Mouse (Mus musculus): ENCODE measurements around the gene Afap1l2. TPM values are rescaled to one million over a fixed set of nuclear protein-coding genes. Genes with fewer than 3 reads are reported as not detected.
A peak's percentile ranks its signal among the peaks of the same experiment; 100 is the strongest.

Gene Afap1l2
- polyA plus RNA-seq, 1 experiment from 2014 or later = 12.2 TPM

DNA sequence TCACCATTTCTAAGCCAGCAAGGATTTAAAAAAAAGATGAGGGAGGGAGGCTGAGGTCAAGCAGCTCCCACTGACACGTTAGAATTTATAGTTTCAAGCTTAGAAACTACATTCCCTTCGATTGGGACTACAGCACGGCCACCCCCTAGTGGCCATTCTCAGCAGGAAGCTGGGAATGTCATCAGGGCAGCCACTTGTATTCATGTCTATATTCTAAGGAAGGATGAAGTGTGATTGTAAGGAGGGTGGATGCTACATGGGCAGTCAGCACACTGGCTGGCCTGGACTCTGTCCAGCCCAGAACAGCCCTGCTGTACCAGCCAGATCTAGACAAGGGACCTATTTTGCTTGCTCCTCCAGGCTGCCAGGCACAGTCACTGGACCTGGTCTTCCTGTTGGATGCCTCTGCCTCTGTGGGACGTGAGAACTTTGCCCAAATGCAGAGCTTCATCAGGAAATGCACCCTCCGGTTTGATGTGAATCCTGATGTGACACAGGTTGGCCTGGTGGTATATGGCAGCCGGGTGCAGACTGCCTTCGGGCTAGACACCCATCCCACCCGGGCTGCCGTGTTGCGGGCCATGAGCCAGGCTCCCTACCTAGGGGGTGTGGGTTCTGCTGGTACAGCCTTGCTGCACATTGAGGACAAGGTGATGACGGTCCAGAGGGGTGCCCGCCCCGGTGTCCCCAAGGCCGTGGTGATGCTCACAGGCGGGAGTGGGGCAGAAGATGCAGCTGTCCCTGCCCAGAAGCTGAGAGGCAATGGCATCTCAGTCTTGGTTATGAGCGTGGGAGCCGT is 99.4 kb downstream of the Afap1l2 start:
- Histone ChIP-seq H3K9ac (no peak overlapping the region), H3K4me2 (replicated peaks) (no peak overlapping the region), H3K4me3 (replicated peaks) (no peak overlapping the region), H3K4me1 (peaks cover 6% of the 10 kb centered on the region; the same call in 1 of the 2 replicates), H3K9me3 (replicated peaks) (no peaks in the 10 kb centered on the region), H3K27ac (replicated peaks) (no peak overlapping the region), H3K27me3 (no peaks in the 10 kb centered on the region), H3K36me3 (no peaks in the 10 kb centered on the region)
- 68% methylated on average over 17 of the region's 17 CpGs for WGBS
- no peak for ATAC-seq (ENCODE audit: insufficient number of reproducible peaks, low FRiP score, low TSS enrichment, low read depth)

DNA sequence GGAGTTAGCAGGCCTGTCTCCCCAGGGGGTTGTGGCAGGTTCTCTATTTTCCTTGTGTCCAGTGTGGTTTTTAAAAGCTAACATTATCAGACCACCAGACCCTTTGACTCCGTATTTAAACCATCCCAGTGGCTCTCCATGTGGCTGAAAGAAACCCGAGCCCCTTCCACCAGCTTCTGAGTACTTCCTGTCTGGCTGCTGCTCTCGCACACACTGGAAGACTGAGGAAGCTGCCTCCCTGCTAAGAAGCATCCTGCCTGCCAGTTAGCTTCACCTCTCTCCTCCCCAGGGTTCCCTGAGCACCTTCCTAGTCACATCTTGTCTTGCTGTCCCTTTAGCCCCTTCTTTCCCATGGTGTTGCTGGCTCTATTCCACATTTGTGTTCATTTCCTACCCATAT is 100.2 kb downstream of the Afap1l2 start:
- Histone ChIP-seq H3K27ac (replicated peaks) (no peak overlapping the region), H3K36me3 (no peaks in the 10 kb centered on the region), H3K4me3 (replicated peaks) (no peak overlapping the region), H3K4me2 (replicated peaks) (no peak overlapping the region), H3K9ac (no peak overlapping the region), H3K4me1 (peaks cover 6% of the 10 kb centered on the region; the same call in 1 of the 2 replicates), H3K9me3 (replicated peaks) (no peaks in the 10 kb centered on the region), H3K27me3 (no peaks in the 10 kb centered on the region)
- WGBS = 36% methylated on average over 3 of the region's 3 CpGs
- no peak for ATAC-seq (ENCODE audit: insufficient number of reproducible peaks, low FRiP score, low TSS enrichment, low read depth)

DNA sequence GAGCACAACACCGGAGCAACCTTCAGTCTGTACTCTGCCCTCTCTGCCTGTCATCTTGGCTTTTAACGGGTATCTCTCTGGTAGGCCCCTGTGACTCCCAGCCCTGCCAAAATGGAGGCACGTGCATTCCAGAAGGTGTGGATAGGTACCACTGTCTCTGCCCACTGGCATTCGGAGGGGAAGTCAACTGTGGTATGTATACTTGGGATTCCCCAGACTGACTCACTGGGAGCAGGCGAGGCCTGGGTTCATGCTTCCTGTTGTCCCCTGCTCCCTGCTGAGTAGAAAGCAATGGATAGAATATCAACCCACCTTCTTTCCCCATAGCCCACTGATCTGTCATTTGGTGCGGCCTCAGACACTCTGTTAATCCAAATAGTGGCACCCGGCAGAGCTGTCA is 102.6 kb downstream of the Afap1l2 start:
- Histone ChIP-seq H3K36me3 (no peaks in the 10 kb centered on the region), H3K27me3 (no peaks in the 10 kb centered on the region), H3K4me1 (peaks cover 6% of the 10 kb centered on the region; the same call in 1 of the 2 replicates), H3K27ac (replicated peaks) (no peak overlapping the region), H3K9me3 (replicated peaks) (no peaks in the 10 kb centered on the region), H3K4me2 (replicated peaks) (no peak overlapping the region), H3K9ac (no peak overlapping the region), H3K4me3 (replicated peaks) (no peak overlapping the region)
- 78% methylated on average over 7 of the region's 7 CpGs for WGBS
- no peak for ATAC-seq (ENCODE audit: insufficient number of reproducible peaks, low FRiP score, low TSS enrichment, low read depth)

DNA sequence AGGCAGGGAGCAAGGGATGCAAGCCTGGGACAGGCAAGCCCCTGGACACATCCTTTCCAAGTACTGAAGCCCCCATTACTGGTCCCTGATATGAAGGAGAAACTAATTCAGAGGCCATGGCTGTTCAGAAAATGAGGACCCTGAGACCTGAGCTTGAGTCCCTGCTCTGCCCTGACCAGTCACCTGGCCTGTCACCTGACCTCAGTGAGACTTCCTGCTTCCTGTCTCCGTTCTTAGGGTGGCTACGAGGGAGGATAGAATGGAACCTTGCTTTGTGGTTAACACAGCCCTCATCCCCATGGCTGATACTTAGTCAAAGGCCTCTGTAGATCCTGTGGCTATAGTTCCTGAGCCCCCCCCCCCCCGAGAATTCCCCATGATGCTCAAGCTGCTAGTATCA is 103.9 kb downstream of the Afap1l2 start:
- no peak overlapping the region for H3K4me2 ChIP-seq (replicated peaks)
- peaks cover 6% of the 10 kb centered on the region; the same call in 1 of the 2 replicates for H3K4me1 ChIP-seq
- no peak overlapping the region for H3K4me3 ChIP-seq (replicated peaks)
- no peaks in the 10 kb centered on the region for H3K9me3 ChIP-seq (replicated peaks)
- H3K9ac ChIP-seq = no peak overlapping the region
- H3K27ac ChIP-seq (replicated peaks) = no peak overlapping the region
- H3K27me3 ChIP-seq = no peaks in the 10 kb centered on the region
- no peak for ATAC-seq (ENCODE audit: insufficient number of reproducible peaks, low FRiP score, low TSS enrichment, low read depth)
- no peaks in the 10 kb centered on the region for H3K36me3 ChIP-seq
- 67% methylated on average over 3 of the region's 3 CpGs for WGBS

DNA sequence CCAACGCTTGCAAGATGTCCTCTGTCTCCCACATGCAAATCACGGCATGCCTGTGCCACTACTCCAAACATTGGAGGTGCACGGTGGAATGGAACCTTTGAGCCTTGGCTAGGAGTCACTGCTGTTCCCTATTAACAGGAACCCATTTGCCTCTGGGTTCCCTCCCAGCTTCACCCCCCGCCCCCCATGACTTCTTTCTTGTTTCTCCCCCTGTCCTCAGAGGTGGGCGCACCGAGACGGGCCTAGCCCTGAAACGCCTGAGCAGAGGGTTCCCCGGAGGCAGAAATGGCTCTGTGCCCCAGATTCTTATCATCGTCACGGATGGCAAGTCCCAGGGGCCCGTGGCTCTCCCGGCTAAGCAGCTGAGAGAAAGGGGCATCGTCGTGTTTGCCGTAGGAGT is 110.4 kb downstream of the Afap1l2 start:
- H3K27ac ChIP-seq (replicated peaks) = no peak overlapping the region
- no peaks in the 10 kb centered on the region for H3K27me3 ChIP-seq
- no peak overlapping the region for H3K4me2 ChIP-seq (replicated peaks)
- 65% methylated on average over 16 of the region's 16 CpGs for WGBS
- peaks cover 11% of the 10 kb centered on the region for H3K4me1 ChIP-seq
- H3K36me3 ChIP-seq = no peaks in the 10 kb centered on the region
- no peak overlapping the region for H3K9ac ChIP-seq
- no peak for ATAC-seq (ENCODE audit: insufficient number of reproducible peaks, low FRiP score, low TSS enrichment, low read depth)
- no peaks in the 10 kb centered on the region for H3K9me3 ChIP-seq (replicated peaks)
- H3K4me3 ChIP-seq (replicated peaks) = no peak overlapping the region

DNA sequence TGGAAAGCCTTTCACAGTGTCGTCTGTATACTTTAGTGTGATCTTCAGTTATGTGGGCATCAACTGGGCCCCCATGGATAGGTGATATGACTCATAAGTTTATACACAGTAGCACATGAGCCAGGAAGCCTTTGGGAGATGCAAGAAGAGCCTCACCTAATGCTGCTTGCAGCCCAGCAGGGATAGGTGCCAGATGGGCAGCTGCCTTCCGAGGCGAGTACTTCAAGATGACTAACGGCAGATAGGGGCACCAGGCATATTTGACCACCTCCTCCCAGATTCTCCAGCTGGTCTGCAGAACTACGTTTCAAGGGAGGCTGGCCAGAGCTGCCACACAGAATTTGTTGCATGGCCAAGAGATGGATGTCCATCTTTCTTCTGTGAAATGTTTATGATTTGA is 114.7 kb downstream of the Afap1l2 start:
- H3K4me3 ChIP-seq (replicated peaks) = no peak overlapping the region
- H3K9ac ChIP-seq = no peak overlapping the region
- no peaks in the 10 kb centered on the region for H3K27me3 ChIP-seq
- H3K4me2 ChIP-seq (replicated peaks) = no peak overlapping the region
- H3K4me1 ChIP-seq = peaks cover 24% of the 10 kb centered on the region
- 86% methylated on average over 5 of the region's 5 CpGs for WGBS
- no peak for ATAC-seq (ENCODE audit: insufficient number of reproducible peaks, low FRiP score, low TSS enrichment, low read depth)
- H3K36me3 ChIP-seq = no peaks in the 10 kb centered on the region
- H3K9me3 ChIP-seq (replicated peaks) = no peaks in the 10 kb centered on the region
- no peak overlapping the region for H3K27ac ChIP-seq (replicated peaks)

DNA sequence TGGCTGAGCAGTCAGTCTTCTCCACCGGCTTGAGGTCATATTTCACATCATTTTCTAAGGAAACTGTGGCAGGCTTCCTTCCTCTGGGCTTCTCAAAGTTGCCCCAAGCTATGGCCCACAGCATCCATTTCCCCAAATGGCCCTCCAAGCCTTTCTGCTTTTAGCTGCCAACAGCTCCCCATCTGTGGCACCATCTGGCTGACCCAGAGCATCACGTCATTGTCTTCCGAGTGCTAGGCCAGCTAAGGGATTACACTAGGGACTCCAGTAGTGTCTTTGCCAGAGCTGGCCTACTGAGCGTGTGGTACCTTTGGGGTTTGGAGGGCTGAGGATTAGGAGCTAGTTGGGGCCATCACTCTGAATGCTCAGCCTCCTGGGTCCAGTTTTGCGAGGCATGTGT is 115.4 kb downstream of the Afap1l2 start:
- H3K9ac ChIP-seq = no peak overlapping the region
- no peak overlapping the region for H3K27ac ChIP-seq (replicated peaks)
- 71% methylated on average over 5 of the region's 5 CpGs for WGBS
- peaks cover 23% of the 10 kb centered on the region for H3K4me1 ChIP-seq
- H3K27me3 ChIP-seq = no peaks in the 10 kb centered on the region
- H3K4me3 ChIP-seq (replicated peaks) = no peak overlapping the region
- no peak for ATAC-seq (ENCODE audit: insufficient number of reproducible peaks, low FRiP score, low TSS enrichment, low read depth)
- H3K4me2 ChIP-seq (replicated peaks) = no peak overlapping the region
- H3K36me3 ChIP-seq = no peaks in the 10 kb centered on the region
- no peaks in the 10 kb centered on the region for H3K9me3 ChIP-seq (replicated peaks)

DNA sequence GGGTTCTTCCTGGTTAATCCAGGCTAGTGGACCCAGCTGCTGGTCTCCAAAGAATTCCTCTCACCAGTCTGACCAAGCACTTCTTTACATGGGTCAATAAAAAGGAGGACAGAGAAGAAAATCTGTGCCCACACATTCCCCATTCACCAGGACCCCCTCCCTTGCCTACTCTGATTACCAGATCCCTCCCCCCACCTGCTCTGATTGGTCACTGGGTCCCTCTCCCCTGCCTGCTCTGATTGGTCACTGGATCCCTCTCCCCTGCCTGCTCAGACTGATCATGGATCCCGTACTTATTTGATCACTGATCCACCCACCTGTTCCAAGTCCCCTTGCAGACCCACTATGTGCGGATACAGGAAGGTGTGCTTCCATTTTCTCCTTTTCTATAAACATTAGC is 116.6 kb downstream of the Afap1l2 start:
- WGBS = 46% methylated on average over 2 of the region's 2 CpGs
- H3K4me3 ChIP-seq (replicated peaks) = no peak overlapping the region
- no peak overlapping the region for H3K27ac ChIP-seq (replicated peaks)
- H3K27me3 ChIP-seq = no peaks in the 10 kb centered on the region
- ATAC-seq (ENCODE audit: insufficient number of reproducible peaks, low FRiP score, low TSS enrichment, low read depth) = peak; percentile 7; the same call in 1 of the 2 replicates
- H3K4me1 ChIP-seq = peaks cover 29% of the 10 kb centered on the region
- H3K9ac ChIP-seq = no peak overlapping the region
- no peaks in the 10 kb centered on the region for H3K9me3 ChIP-seq (replicated peaks)
- no peak overlapping the region for H3K4me2 ChIP-seq (replicated peaks)
- no peaks in the 10 kb centered on the region for H3K36me3 ChIP-seq

DNA sequence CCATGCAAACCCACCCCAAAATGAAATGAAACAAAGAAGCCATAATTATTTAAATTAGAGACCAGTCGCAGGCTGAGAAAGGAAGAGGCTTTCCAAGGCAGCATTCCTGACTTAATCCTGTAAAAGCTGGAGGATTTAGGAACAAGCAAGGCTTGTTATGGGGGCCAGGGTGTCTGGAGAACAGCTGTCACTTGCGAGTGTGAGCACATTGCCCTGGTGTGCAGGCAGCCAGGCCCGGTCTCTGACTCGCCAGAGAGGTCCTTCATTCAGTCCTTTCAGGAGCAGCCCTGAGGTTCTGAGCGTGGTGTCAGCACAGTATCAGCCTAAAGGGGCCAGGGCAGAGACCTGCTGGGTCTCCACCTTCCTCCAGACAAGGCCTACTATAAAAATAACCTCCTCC is 119.4 kb downstream of the Afap1l2 start:
- H3K4me1 ChIP-seq = peaks cover 29% of the 10 kb centered on the region
- no peak overlapping the region for H3K4me2 ChIP-seq (replicated peaks)
- H3K9ac ChIP-seq = no peak overlapping the region
- no peaks in the 10 kb centered on the region for H3K36me3 ChIP-seq
- H3K9me3 ChIP-seq (replicated peaks) = no peaks in the 10 kb centered on the region
- no peaks in the 10 kb centered on the region for H3K27me3 ChIP-seq
- peak; percentile 36; the same call in 1 of the 2 replicates for ATAC-seq (ENCODE audit: insufficient number of reproducible peaks, low FRiP score, low TSS enrichment, low read depth)
- WGBS = 30% methylated on average over 5 of the region's 5 CpGs
- no peak overlapping the region; the same call in 1 of the 2 replicates for H3K27ac ChIP-seq (replicated peaks)
- H3K4me3 ChIP-seq (replicated peaks) = no peak overlapping the region

DNA sequence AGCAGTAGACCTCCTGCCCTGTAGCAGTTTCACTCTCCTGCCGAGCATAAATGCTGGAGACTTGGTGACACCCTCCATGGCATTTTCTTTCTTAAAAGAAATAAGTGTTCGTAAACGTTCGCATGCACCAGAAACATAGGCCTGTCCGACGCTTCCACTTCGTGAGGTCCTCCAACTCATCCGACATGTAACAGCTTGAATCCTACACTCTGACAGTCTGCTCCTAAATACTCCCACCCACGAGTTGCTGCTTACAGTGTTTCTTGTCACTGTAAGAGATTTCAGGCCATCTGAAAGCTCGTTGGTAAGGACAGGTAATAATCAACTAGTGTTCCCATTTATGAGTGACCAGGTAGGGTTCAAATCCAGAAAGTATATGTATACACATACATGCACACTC is 120.1 kb downstream of the Afap1l2 start:
- no peak overlapping the region for H3K4me2 ChIP-seq (replicated peaks)
- no peak overlapping the region for H3K4me3 ChIP-seq (replicated peaks)
- H3K9ac ChIP-seq = no peak overlapping the region
- peaks cover 35% of the 10 kb centered on the region for H3K4me1 ChIP-seq
- 0 out of 2 replicates have a peak overlapping the region, but pooled peaks have one; percentile 28 for H3K27ac ChIP-seq (replicated peaks)
- no peak for ATAC-seq (ENCODE audit: insufficient number of reproducible peaks, low FRiP score, low TSS enrichment, low read depth)
- no peaks in the 10 kb centered on the region for H3K27me3 ChIP-seq
- H3K36me3 ChIP-seq = no peaks in the 10 kb centered on the region
- no peaks in the 10 kb centered on the region for H3K9me3 ChIP-seq (replicated peaks)
- 61% methylated on average over 10 of the region's 10 CpGs for WGBS

DNA sequence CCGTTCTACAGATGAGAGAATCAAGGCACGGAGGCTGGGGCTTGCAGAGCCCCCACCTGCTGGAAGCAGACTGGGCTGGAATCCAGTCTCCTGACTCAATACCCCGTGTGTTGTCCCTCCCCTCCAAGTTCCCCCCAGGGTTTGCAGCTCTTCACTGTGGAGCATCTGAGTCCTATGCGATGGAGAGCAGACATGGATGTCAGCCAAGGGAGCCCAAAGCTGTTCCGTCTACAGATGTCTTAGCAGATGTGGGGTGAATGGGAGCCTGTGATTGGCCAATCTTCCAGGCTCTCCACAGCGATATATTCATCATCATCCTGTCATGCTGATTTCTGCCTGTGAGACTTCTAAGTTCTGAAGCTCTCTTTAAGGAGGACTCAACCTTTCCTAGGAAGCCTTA is 130.7 kb downstream of the Afap1l2 start:
- H3K27ac ChIP-seq (replicated peaks) = no peak overlapping the region

More for the DNA sequence above, 130.7 kb downstream of the Afap1l2 start:
- no peak overlapping the region for H3K4me3 ChIP-seq (replicated peaks)
- no peak for ATAC-seq (ENCODE audit: insufficient number of reproducible peaks, low FRiP score, low TSS enrichment, low read depth)
- no peaks in the 10 kb centered on the region for H3K36me3 ChIP-seq
- no peak overlapping the region for H3K9ac ChIP-seq
- 24% methylated on average over 6 of the region's 6 CpGs for WGBS
- H3K4me2 ChIP-seq (replicated peaks) = 0 out of 2 replicates have a peak overlapping the region, but pooled peaks have one; percentile 6
- peaks cover 51% of the 10 kb centered on the region for H3K4me1 ChIP-seq
- H3K9me3 ChIP-seq (replicated peaks) = no peaks in the 10 kb centered on the region
- peaks cover 40% of the 10 kb centered on the region for H3K27me3 ChIP-seq
